ENCODE assay signal across 32 mouse cellular contexts in the genomic region with DNA sequence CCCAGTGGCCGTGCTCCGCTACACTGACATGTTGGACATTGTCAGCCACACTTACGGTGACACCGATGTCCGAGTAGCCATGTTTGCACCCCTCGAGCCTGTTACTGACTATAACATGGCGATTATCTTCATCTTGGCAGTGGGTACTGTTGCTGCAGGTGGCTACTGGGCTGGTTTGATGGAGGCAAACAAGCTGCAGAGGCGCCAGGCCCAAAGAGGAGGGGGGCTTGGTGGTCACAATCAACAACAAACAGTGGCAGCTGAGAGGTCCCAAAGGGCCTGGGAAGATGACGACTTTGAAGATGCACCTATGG. TPM values are rescaled to one million over a fixed set of nuclear protein-coding genes. Genes with fewer than 3 reads are reported as not detected.
"Had no signal": no experiment of that assay in that cellular context is flagged by ENCODE, and none has a peak within 500 bp of the region (broad histone marks: within the 10 kb centered on the region; RNA-seq: fewer than 3 reads in every experiment).

No protein-coding gene starts in this region.

- H3K4me3 ChIP-seq: gastrocnemius, adult 2 months; heart, embryonic 10.5 days; heart, embryonic 12.5 days; hindbrain, embryonic 10.5 days; hindbrain, embryonic 12.5 days; intestine, embryonic 15.5 days; layer of hippocampus, adult 2 months; left cerebral cortex, adult 2 months; limb, embryonic 10.5 days; limb, embryonic 12.5 days; liver, embryonic 13.5 days had no signal

- DNase-seq: gastrocnemius, adult 2 months; gastrocnemius, postnatal 10 days; gastrocnemius, postnatal 25 days; heart, adult 18-20 months; heart, postnatal 10 days; heart, postnatal 4 days; kidney, adult 18-20 months; kidney, adult 8-10 months; kidney, postnatal 10 days; kidney, postnatal 25 days; kidney, postnatal 4 days; liver; liver, embryonic 13.5 days had no signal

- H3K27me3 ChIP-seq: hindbrain, embryonic 12.5 days; intestine, embryonic 15.5 days; liver, embryonic 13.5 days had no signal

- ATAC-seq: hindbrain, embryonic 16.5 days; inflammation-experienced regulatory T-cells, adult 6 months; intestine, embryonic 15.5 days; intestine, postnatal 0 days had no signal

- H3K4me1 ChIP-seq: heart, embryonic 10.5 days; heart, embryonic 12.5 days; hindbrain, embryonic 10.5 days; hindbrain, embryonic 12.5 days; intestine, embryonic 15.5 days; limb, embryonic 10.5 days; limb, embryonic 12.5 days; liver, embryonic 13.5 days had no signal

- H3K4me2 ChIP-seq: heart, embryonic 12.5 days; hindbrain, embryonic 12.5 days; hindbrain, embryonic 14.5 days; intestine, embryonic 15.5 days; limb, embryonic 12.5 days; liver, embryonic 11.5 days; liver, embryonic 13.5 days had no signal

- H3K9ac ChIP-seq: heart, embryonic 12.5 days; hindbrain, embryonic 12.5 days; hindbrain, embryonic 14.5 days; intestine, embryonic 15.5 days; limb, embryonic 12.5 days; liver, embryonic 13.5 days had no signal

- H3K36me3 ChIP-seq: heart, embryonic 10.5 days; heart, embryonic 12.5 days; hindbrain, embryonic 10.5 days; hindbrain, embryonic 12.5 days; intestine, embryonic 15.5 days; limb, embryonic 10.5 days; limb, embryonic 12.5 days; liver, embryonic 13.5 days had no signal

- H3K9me3 ChIP-seq: heart, embryonic 10.5 days; heart, embryonic 12.5 days; hindbrain, embryonic 10.5 days; hindbrain, embryonic 12.5 days; intestine, embryonic 15.5 days; limb, embryonic 10.5 days; limb, embryonic 12.5 days; liver, embryonic 13.5 days had no signal

- H3K27ac ChIP-seq: gastrocnemius, adult 2 months; heart, embryonic 10.5 days; hindbrain, embryonic 10.5 days; hindbrain, embryonic 12.5 days; hindbrain, embryonic 14.5 days; intestine, embryonic 15.5 days; layer of hippocampus, adult 2 months; left cerebral cortex, adult 2 months; limb, embryonic 10.5 days; limb, embryonic 12.5 days; liver, embryonic 13.5 days had no signal

RNA-seq across cellular contexts. Expression of a gene that starts 0.7 kb away (rescaled TPM):
- polyA plus RNA-seq: heart, embryonic 10.5 days; heart, embryonic 12.5 days; heart, embryonic 14.5 days; heart, embryonic 16.5 days; hindbrain, embryonic 10.5 days; hindbrain, embryonic 12.5 days; hindbrain, embryonic 14.5 days; hindbrain, embryonic 16.5 days; inflammation-experienced regulatory T-cells, adult 6 months; intestine, embryonic 15.5 days; intestine, postnatal 0 days; kidney, embryonic 14.5 days; kidney, embryonic 16.5 days; limb, embryonic 10.5 days; limb, embryonic 12.5 days; limb, embryonic 14.5 days; liver, embryonic 11.5 days; liver, embryonic 13.5 days had no signal

RNA-seq across cellular contexts. Expression of a gene that starts 54.1 kb away (rescaled TPM):
- polyA plus RNA-seq: heart, embryonic 12.5 days; heart, embryonic 14.5 days; heart, embryonic 16.5 days; inflammation-experienced regulatory T-cells, adult 6 months; intestine, postnatal 0 days; liver, embryonic 11.5 days; liver, embryonic 13.5 days had no signal
